Mouse (Mus musculus) CH12.LX (cell line): ENCODE results near the gene Cnih3. TPM values are rescaled to one million over a fixed set of nuclear protein-coding genes. Genes with fewer than 3 reads are reported as not detected.

ENCODE experiments used
- DNase-seq: peaks from one replicate; pipeline ENCODE4 v3.0.0-alpha.2; 2013; ENCODE audit errors: extremely low read depth
- H3K27ac ChIP-seq: 2 replicates; pipeline ENCODE4 v1.5.1; 2012; ENCODE audit warnings: low read depth, mild to moderate bottlenecking, control low read depth, moderate library complexity; ENCODE audit not compliant: insufficient read depth
- H3K27me3 ChIP-seq: replicated peaks from 2 replicates; pipeline ENCODE3; 2012; ENCODE audit warnings: inconsistent platforms
- H3K36me3 ChIP-seq, 2 experiments: replicated peaks in 1 of 2; 2 replicates each; pipeline versions ENCODE3 to v1.6.1; 2012; ENCODE audit warnings: inconsistent platforms in 1 of 2, low read length in 1 of 2, mild to moderate bottlenecking in 1 of 2, mixed read lengths in 1 of 2, moderate library complexity in 1 of 2; ENCODE audit not compliant: control insufficient read depth in 1 of 2, insufficient read depth in 1 of 2
- H3K4me1 ChIP-seq, 2 experiments: 2 replicates each; pipeline ENCODE4 v1.6.1; 2012; ENCODE audit warnings: inconsistent platforms in 1 of 2, moderate library complexity in 1 of 2; ENCODE audit not compliant: insufficient read depth in 2 of 2, control insufficient read depth in 1 of 2
- H3K4me2 ChIP-seq: 2 replicates; pipeline ENCODE4 v1.6.1; 2012; ENCODE audit warnings: low read depth, mild to moderate bottlenecking, control low read depth; ENCODE audit not compliant: poor library complexity, insufficient read depth, severe bottlenecking
- H3K4me3 ChIP-seq, 3 experiments: fragments of 150-350 bp in 1 of 3; sonication (generic) in 1 of 3; replicated peaks in 1 of 3; 2 replicates each; pipeline versions ENCODE3 to v1.5.1; 2011 to 2012; ENCODE audit warnings: low read depth in 2 of 3, low read length in 2 of 3, mild to moderate bottlenecking in 2 of 3, moderate library complexity in 2 of 3, control low read depth in 1 of 3, improper control_type of control experiment in 1 of 3, inconsistent platforms in 1 of 3, mixed read lengths in 1 of 3; ENCODE audit not compliant: poor library complexity in 1 of 3
- H3K79me2 ChIP-seq: replicated peaks from 2 replicates; pipeline ENCODE4 v1.6.1; 2012; ENCODE audit warnings: mild to moderate bottlenecking, moderate library complexity; ENCODE audit not compliant: control insufficient read depth, poor library complexity, insufficient read depth, severe bottlenecking; ENCODE audit errors: extremely low read depth
- H3K9ac ChIP-seq: 2 replicates; pipeline ENCODE4 v1.6.1; 2012; ENCODE audit warnings: low read depth, mild to moderate bottlenecking, control low read depth, moderate library complexity; ENCODE audit not compliant: insufficient read depth
- H3K9me3 ChIP-seq: replicated peaks from 2 replicates; pipeline ENCODE3; 2012; ENCODE audit warnings: low read length, inconsistent platforms, mixed read lengths
- E2F4 ChIP-seq: IDR thresholded peaks from 2 replicates; pipeline ENCODE4 v1.6.1; 2011; ENCODE audit warnings: low read depth, low read length, improper control_type of control experiment; ENCODE audit not compliant: insufficient replicate concordance
- ELF1 ChIP-seq: IDR thresholded peaks from 2 replicates; pipeline ENCODE4 v1.6.1; 2014; ENCODE audit warnings: low read depth, mild to moderate bottlenecking, inconsistent platforms, low read length, improper control_type of control experiment
- ETS1 ChIP-seq: conservative IDR thresholded peaks from 2 replicates; pipeline ENCODE4 v1.6.1; 2012; ENCODE audit warnings: low read depth, mild to moderate bottlenecking, inconsistent platforms, low read length, improper control_type of control experiment, moderate library complexity
- HCFC1 ChIP-seq: IDR thresholded peaks from 2 replicates; pipeline ENCODE4 v1.6.1; 2012; ENCODE audit warnings: low read depth, mild to moderate bottlenecking, inconsistent platforms, low read length, improper control_type of control experiment
- IRF4 ChIP-seq: IDR thresholded peaks from 2 replicates; pipeline ENCODE4 v1.6.1; 2014; ENCODE audit warnings: low read depth, mild to moderate bottlenecking, inconsistent platforms, low read length, improper control_type of control experiment
- JUND ChIP-seq: conservative IDR thresholded peaks from 2 replicates; pipeline ENCODE4 v1.6.1; 2011; ENCODE audit warnings: low read depth, low read length, improper control_type of control experiment
- KAT2A ChIP-seq: IDR thresholded peaks from 2 replicates; pipeline ENCODE4 v1.6.1; 2012; ENCODE audit warnings: low read length, improper control_type of control experiment, inconsistent platforms; ENCODE audit not compliant: insufficient replicate concordance
- MAFK ChIP-seq: IDR thresholded peaks from 2 replicates; pipeline ENCODE4 v1.6.1; 2011; ENCODE audit warnings: low read length, improper control_type of control experiment; ENCODE audit not compliant: insufficient replicate concordance
- MAX ChIP-seq: IDR thresholded peaks from 2 replicates; pipeline ENCODE4 v1.6.1; 2011; ENCODE audit warnings: low read length, improper control_type of control experiment
- MAZ ChIP-seq: IDR thresholded peaks from 2 replicates; pipeline ENCODE4 v1.6.1; 2012; ENCODE audit warnings: low read depth, mild to moderate bottlenecking, inconsistent platforms, low read length, improper control_type of control experiment, moderate library complexity
- MEF2A ChIP-seq: IDR thresholded peaks from 2 replicates; pipeline ENCODE4 v1.6.1; 2014; ENCODE audit warnings: low read depth, mild to moderate bottlenecking, inconsistent platforms, low read length, improper control_type of control experiment, borderline replicate concordance
- MYC ChIP-seq: IDR thresholded peaks from 2 replicates; pipeline ENCODE4 v1.6.1; 2011; ENCODE audit warnings: low read depth, mild to moderate bottlenecking, improper control_type of control experiment, low read length
- NELFE ChIP-seq: IDR thresholded peaks from 2 replicates; pipeline ENCODE4 v1.6.1; 2011; ENCODE audit warnings: low read depth, low read length, improper control_type of control experiment
- PAX5 ChIP-seq: IDR thresholded peaks from 2 replicates; pipeline ENCODE4 v1.6.1; 2012; ENCODE audit warnings: low read length, inconsistent platforms, mixed read lengths
- POLR2A ChIP-seq: IDR thresholded peaks from 2 replicates; pipeline ENCODE4 v1.6.1; 2011; ENCODE audit warnings: low read depth, mild to moderate bottlenecking, improper control_type of control experiment, low read length
- POLR2AphosphoS2 ChIP-seq: IDR thresholded peaks from 2 replicates; pipeline ENCODE4 v1.6.1; 2011; ENCODE audit warnings: low read depth, low read length, improper control_type of control experiment
- RCOR1 ChIP-seq: conservative IDR thresholded peaks from 2 replicates; pipeline ENCODE4 v1.6.1; 2012; ENCODE audit warnings: low read depth, mild to moderate bottlenecking, inconsistent platforms, low read length, improper control_type of control experiment
- SIN3A ChIP-seq: IDR thresholded peaks from 2 replicates; pipeline ENCODE4 v1.6.1; 2012; ENCODE audit warnings: low read length, improper control_type of control experiment, inconsistent platforms
- SMC3 ChIP-seq: IDR thresholded peaks from 2 replicates; pipeline ENCODE4 v1.6.1; 2011; ENCODE audit warnings: low read depth, low read length, improper control_type of control experiment
- UBTF ChIP-seq: IDR thresholded peaks from 2 replicates; pipeline ENCODE4 v1.6.1; 2012; ENCODE audit warnings: low read depth, mild to moderate bottlenecking, inconsistent platforms, low read length, improper control_type of control experiment, moderate library complexity
- USF1 ChIP-seq: IDR thresholded peaks from 2 replicates; pipeline ENCODE4 v1.6.1; 2014; ENCODE audit warnings: low read depth, mild to moderate bottlenecking, inconsistent platforms, low read length, improper control_type of control experiment
- ZC3H11A ChIP-seq: IDR thresholded peaks from 2 replicates; pipeline ENCODE4 v1.6.1; 2012; ENCODE audit warnings: low read depth, mild to moderate bottlenecking, inconsistent platforms, low read length, improper control_type of control experiment
- ZKSCAN1 ChIP-seq: IDR thresholded peaks from 2 replicates; pipeline ENCODE4 v1.6.1; 2012; ENCODE audit warnings: low read depth, inconsistent platforms, low read length, improper control_type of control experiment, borderline replicate concordance
- ZMIZ1 ChIP-seq: IDR thresholded peaks from 2 replicates; pipeline ENCODE4 v1.6.1; 2012; ENCODE audit warnings: low read depth, mild to moderate bottlenecking, inconsistent platforms, low read length, improper control_type of control experiment
- dilution Hi-C: fragments of 300-500 bp; cut with MboI; formaldehyde crosslinking; loops from 2 replicates; pipeline ENCODE4 v1.14.3; 2020; ENCODE audit warnings: low sequenced_read_pairs; ENCODE audit not compliant: extremely low pct_unique_long_range_greater_than_20kb, extremely low pct_ligation_motif_present
- in situ Hi-C: fragments of 300-500 bp; cut with MboI; formaldehyde crosslinking; loops from 3 replicates; pipeline ENCODE4 v1.14.3; 2019; ENCODE audit warnings: low sequenced_read_pairs, low pct_ligation_motif_present, low pct_unique_long_range_greater_than_20kb, mixed read lengths
- polyA plus RNA-seq: library from polyadenylated mRNA; unstranded; fragments of >175 nt; gene quantifications from 2 replicates; pipeline ENCODE4 v1.2.1, GENCODE M21; 2012; ENCODE audit warnings: low read depth; ENCODE audit not compliant: insufficient read length
- total RNA-seq, 2 experiments: library from RNA; depleted of rRNA; stranded (reverse); fragments of 300-350 nt in 1 of 2; fragments of >200 nt in 1 of 2; gene quantifications; 2 replicates each; pipeline ENCODE4 v1.2.3; 2012 to 2014

The Cnih3 gene
- total and polyA plus RNA-seq, 3 experiments = not detected

GRCm38 (mm10) chr1:181424922-181425321 lies 72.5 kb downstream of the Cnih3 start:
- Histone ChIP-seq H3K4me3 (no peak overlapping the region), H3K9ac (no peak overlapping the region), H3K4me1 (peaks cover 0 to 9% of the 10 kb centered on the region in 2 experiments; a peak in 1 of 4 replicates), H3K9me3 (no peaks in the 10 kb centered on the region), H3K36me3 (no peaks in the 10 kb centered on the region), H3K4me2 (no peak overlapping the region), H3K79me2 (no peaks in the 10 kb centered on the region), H3K27ac (no peak overlapping the region), H3K27me3 (peaks cover 2% of the 10 kb centered on the region)
- in situ Hi-C loops (no loop called here), dilution Hi-C loops (no loop called here)
- DNase-seq = no peak
- TF ChIP-seq ZC3H11A (no peak), ZKSCAN1 (no peak), POLR2AphosphoS2 (no peak), HCFC1 (no peak), IRF4 (no peak), ZMIZ1 (no peak), SMC3 (no peak), JUND (no peak), PAX5 (no peak), USF1 (no peak), KAT2A (no peak), MAX (no peak), NELFE (no peak), UBTF (no peak), MYC (no peak), POLR2A (no peak), RCOR1 (no peak), SIN3A (no peak), ETS1 (no peak), MAFK (no peak)

- no peak overlapping the region for H3K4me3 ChIP-seq
- H3K9ac ChIP-seq = no peak overlapping the region
- H3K27ac ChIP-seq = no peak overlapping the region
- H3K9me3 ChIP-seq = no peaks in the 10 kb centered on the region
- no peak overlapping the region for H3K4me2 ChIP-seq
- H3K79me2 ChIP-seq = no peaks in the 10 kb centered on the region
- peaks cover 0 to 10% of the 10 kb centered on the region in 2 experiments; a peak in 1 of 4 replicates for H3K4me1 ChIP-seq
- TF ChIP-seq E2F4 (no peak), ELF1 (no peak), MEF2A (no peak), USF1 (no peak), MAZ (no peak)
- TF ChIP-seq, all 38 proteins: peak for 0
- in situ Hi-C loops (no loop called here), dilution Hi-C loops (no loop called here)
- no peak for DNase-seq
- Histone ChIP-seq H3K36me3 (no peaks in the 10 kb centered on the region), H3K27me3 (peaks cover 2% of the 10 kb centered on the region)
Observed at GRCm38 (mm10) chr1:181425388-181425787, 73.0 kb downstream of the Cnih3 start.
